Mouse (Mus musculus): ENCODE data around the gene Map9. TPM values are rescaled to one million over a fixed set of nuclear protein-coding genes. Genes with fewer than 3 reads are reported as not detected.

Gene Map9
- polyA plus RNA-seq, 1 experiment: 0.49 TPM

- no peak for TF ChIP-seq CTCF (IDR thresholded peaks at IDR 0.05; ENCODE audit: borderline replicate concordance, control insufficient read depth, extremely low read depth, insufficient read depth, low read length, poor library complexity)
- no peak for TF ChIP-seq POLR2A (IDR thresholded peaks at IDR 0.05; ENCODE audit: control insufficient read depth, extremely low read depth, insufficient read depth, low read length, poor library complexity)
- 53% methylated on average over 10 of the region's 10 CpGs for WGBS
- Histone ChIP-seq H3K4me3 (ENCODE audit: control insufficient read depth, insufficient read depth, low read length) (no peak overlapping the region), H3K36me3 (ENCODE audit: control insufficient read depth, insufficient read depth, low read length) (no peaks in the 10 kb centered on the region), H3K27me3 (ENCODE audit: control insufficient read depth, insufficient read depth, low read length) (no peaks in the 10 kb centered on the region), H3K27ac (ENCODE audit: control insufficient read depth, insufficient read depth, low read length) (no peak overlapping the region), H3K4me1 (replicated peaks; ENCODE audit: control insufficient read depth, insufficient read depth, low read length) (no peaks in the 10 kb centered on the region)
- no peak for DNase-seq
Measured at GRCm38 (mm10) chr3:82340111-82340510, 17.7 kb upstream of the Map9 start.

- H3K4me3 ChIP-seq (ENCODE audit: control insufficient read depth, insufficient read depth, low read length): no peak overlapping the region
- WGBS: 71% methylated on average over 2 of the region's 2 CpGs
Measured at GRCm38 (mm10) chr3:82348277-82348860, 9.5 kb upstream of the Map9 start.

DNA sequence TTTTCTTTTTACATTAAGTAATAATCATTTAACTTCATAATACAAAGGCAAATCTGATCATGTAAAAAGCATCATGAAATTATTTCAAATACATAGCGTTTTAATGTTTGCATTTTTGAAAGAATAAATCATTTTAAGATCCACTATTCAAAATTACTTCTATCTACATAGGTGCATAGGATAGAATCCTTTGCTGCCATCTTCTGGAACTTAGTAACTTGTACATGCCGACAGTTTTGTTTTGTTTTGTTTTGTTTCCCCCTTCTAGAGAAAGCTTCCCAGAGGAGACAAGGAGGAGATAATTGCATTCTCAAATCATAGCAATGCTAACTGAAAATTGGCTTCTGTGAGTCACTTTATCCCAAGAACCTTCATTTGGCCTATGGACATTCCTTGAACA is 7.5 kb upstream of the Map9 start:
- H3K4me1 ChIP-seq (replicated peaks; ENCODE audit: control insufficient read depth, insufficient read depth, low read length): no peaks in the 10 kb centered on the region
- no peaks in the 10 kb centered on the region for H3K27me3 ChIP-seq (ENCODE audit: control insufficient read depth, insufficient read depth, low read length)
- WGBS: 32% methylated on average over 2 of the region's 2 CpGs
- no peak overlapping the region for H3K27ac ChIP-seq (ENCODE audit: control insufficient read depth, insufficient read depth, low read length)
- no peak for TF ChIP-seq CTCF (IDR thresholded peaks at IDR 0.05; ENCODE audit: borderline replicate concordance, control insufficient read depth, extremely low read depth, insufficient read depth, low read length, poor library complexity)
- TF ChIP-seq POLR2A (IDR thresholded peaks at IDR 0.05; ENCODE audit: control insufficient read depth, extremely low read depth, insufficient read depth, low read length, poor library complexity): no peak
- no peak overlapping the region for H3K4me3 ChIP-seq (ENCODE audit: control insufficient read depth, insufficient read depth, low read length)
- DNase-seq: no peak
- no peaks in the 10 kb centered on the region for H3K36me3 ChIP-seq (ENCODE audit: control insufficient read depth, insufficient read depth, low read length)

More at GRCm38 (mm10) chr3:82348277-82348860, 9.5 kb upstream of the Map9 start:
- Histone ChIP-seq H3K36me3 (ENCODE audit: control insufficient read depth, insufficient read depth, low read length) (no peaks in the 10 kb centered on the region), H3K4me1 (replicated peaks; ENCODE audit: control insufficient read depth, insufficient read depth, low read length) (no peaks in the 10 kb centered on the region), H3K27me3 (ENCODE audit: control insufficient read depth, insufficient read depth, low read length) (no peaks in the 10 kb centered on the region), H3K27ac (ENCODE audit: control insufficient read depth, insufficient read depth, low read length) (no peak overlapping the region)
- no peak for DNase-seq
- TF ChIP-seq CTCF (IDR thresholded peaks at IDR 0.05; ENCODE audit: borderline replicate concordance, control insufficient read depth, extremely low read depth, insufficient read depth, low read length, poor library complexity): no peak
- no peak for TF ChIP-seq POLR2A (IDR thresholded peaks at IDR 0.05; ENCODE audit: control insufficient read depth, extremely low read depth, insufficient read depth, low read length, poor library complexity)

- TF ChIP-seq POLR2A (IDR thresholded peaks at IDR 0.05; ENCODE audit: control insufficient read depth, extremely low read depth, insufficient read depth, low read length, poor library complexity): no peak
- Histone ChIP-seq H3K27ac (ENCODE audit: control insufficient read depth, insufficient read depth, low read length) (no peak overlapping the region), H3K27me3 (ENCODE audit: control insufficient read depth, insufficient read depth, low read length) (no peaks in the 10 kb centered on the region), H3K4me1 (replicated peaks; ENCODE audit: control insufficient read depth, insufficient read depth, low read length) (peaks cover 8% of the 10 kb centered on the region), H3K36me3 (ENCODE audit: control insufficient read depth, insufficient read depth, low read length) (no peaks in the 10 kb centered on the region), H3K4me3 (ENCODE audit: control insufficient read depth, insufficient read depth, low read length) (peak overlapping the region; percentile 53)
- no peak for DNase-seq
- WGBS: 11% methylated on average over 5 of the region's 5 CpGs
Measured at GRCm38 (mm10) chr3:82357340-82357739, 504 bp upstream of the Map9 start.

DNA sequence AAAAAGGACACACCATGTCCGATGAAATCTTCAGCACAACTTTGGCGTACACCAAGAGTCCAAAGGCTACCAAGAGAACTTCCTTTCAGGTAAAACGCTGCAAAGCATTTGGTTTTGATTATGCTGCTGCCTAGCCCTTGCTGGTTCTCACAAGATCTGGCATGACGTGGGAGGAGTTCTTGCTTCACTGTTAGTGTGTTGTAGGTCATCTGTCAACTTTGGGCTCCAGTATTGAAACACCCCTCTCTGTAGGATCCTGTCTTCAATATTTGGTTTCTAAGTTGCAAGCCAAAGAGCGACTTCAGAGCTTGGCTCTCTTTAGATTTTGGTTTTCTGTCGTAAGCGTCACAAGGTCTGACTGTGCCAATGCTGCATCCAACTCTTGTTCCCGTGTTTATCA is 1.2 kb downstream of the Map9 start:
- TF ChIP-seq CTCF (IDR thresholded peaks at IDR 0.05; ENCODE audit: borderline replicate concordance, control insufficient read depth, extremely low read depth, insufficient read depth, low read length, poor library complexity) (no peak), POLR2A (IDR thresholded peaks at IDR 0.05; ENCODE audit: control insufficient read depth, extremely low read depth, insufficient read depth, low read length, poor library complexity) (no peak)
- DNase-seq: no peak
- H3K36me3 ChIP-seq (ENCODE audit: control insufficient read depth, insufficient read depth, low read length): no peaks in the 10 kb centered on the region
- H3K27ac ChIP-seq (ENCODE audit: control insufficient read depth, insufficient read depth, low read length): no peak overlapping the region
- 94% methylated on average over 8 of the region's 8 CpGs for WGBS
- peaks cover 9% of the 10 kb centered on the region for H3K4me1 ChIP-seq (replicated peaks; ENCODE audit: control insufficient read depth, insufficient read depth, low read length)
- H3K27me3 ChIP-seq (ENCODE audit: control insufficient read depth, insufficient read depth, low read length): no peaks in the 10 kb centered on the region
- no peak overlapping the region for H3K4me3 ChIP-seq (ENCODE audit: control insufficient read depth, insufficient read depth, low read length)

DNA sequence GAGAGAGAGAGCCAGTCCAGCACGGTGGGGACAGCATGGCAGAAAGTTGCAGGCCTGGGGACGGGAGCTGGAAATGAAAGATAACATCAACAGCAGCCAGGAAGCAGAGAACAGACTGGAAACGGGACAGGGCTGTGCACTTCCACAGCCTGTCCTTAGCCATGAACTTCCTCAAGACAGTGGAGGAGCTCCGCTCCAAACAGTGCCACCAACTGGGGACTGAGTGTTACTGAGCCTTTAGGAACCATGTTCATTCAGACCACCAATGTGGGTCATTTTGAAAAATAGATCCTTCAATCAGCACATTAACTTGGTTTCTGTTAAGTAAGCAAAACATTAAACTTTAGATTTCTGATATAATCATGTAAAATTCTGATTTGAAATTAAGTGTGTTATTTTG is 4.6 kb downstream of the Map9 start:
- peak; percentile 11 for DNase-seq
- Histone ChIP-seq H3K27me3 (ENCODE audit: control insufficient read depth, insufficient read depth, low read length) (no peaks in the 10 kb centered on the region), H3K36me3 (ENCODE audit: control insufficient read depth, insufficient read depth, low read length) (no peaks in the 10 kb centered on the region), H3K4me1 (replicated peaks; ENCODE audit: control insufficient read depth, insufficient read depth, low read length) (peaks cover 9% of the 10 kb centered on the region), H3K4me3 (ENCODE audit: control insufficient read depth, insufficient read depth, low read length) (no peak overlapping the region), H3K27ac (ENCODE audit: control insufficient read depth, insufficient read depth, low read length) (no peak overlapping the region)
- WGBS: 12% methylated on average over 4 of the region's 4 CpGs
- TF ChIP-seq POLR2A (IDR thresholded peaks at IDR 0.05; ENCODE audit: control insufficient read depth, extremely low read depth, insufficient read depth, low read length, poor library complexity) (no peak), CTCF (IDR thresholded peaks at IDR 0.05; ENCODE audit: borderline replicate concordance, control insufficient read depth, extremely low read depth, insufficient read depth, low read length, poor library complexity) (peak; percentile 37; the same call in 1 of the 2 replicates)

DNA sequence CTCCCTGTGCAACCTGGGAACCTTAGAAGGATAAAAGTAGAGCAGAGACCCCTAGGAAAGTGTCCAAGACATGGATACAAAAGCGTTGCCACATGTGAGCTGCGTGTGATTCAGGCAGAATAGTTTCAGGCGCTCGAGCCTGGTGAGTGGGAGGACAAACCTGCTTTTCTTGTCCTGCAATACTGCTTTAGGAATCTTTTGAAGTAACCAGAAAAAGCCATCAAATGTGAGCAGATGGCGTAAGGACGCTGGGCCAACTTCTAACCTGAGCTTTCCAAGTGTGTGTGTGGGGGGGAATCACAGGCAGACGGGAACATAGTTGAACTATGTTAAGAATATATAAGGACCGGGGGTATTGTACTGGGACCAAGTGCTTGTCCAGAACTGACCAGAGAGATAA is 6.7 kb downstream of the Map9 start:
- 0 out of 2 replicates have a peak, but pooled peaks cover 2% of the 10 kb centered on the region for H3K4me1 ChIP-seq (replicated peaks; ENCODE audit: control insufficient read depth, insufficient read depth, low read length)
- H3K4me3 ChIP-seq (ENCODE audit: control insufficient read depth, insufficient read depth, low read length): no peak overlapping the region
- H3K36me3 ChIP-seq (ENCODE audit: control insufficient read depth, insufficient read depth, low read length): no peaks in the 10 kb centered on the region
- H3K27ac ChIP-seq (ENCODE audit: control insufficient read depth, insufficient read depth, low read length): no peak overlapping the region
- 94% methylated on average over 8 of the region's 8 CpGs for WGBS
- no peak for DNase-seq
- no peaks in the 10 kb centered on the region for H3K27me3 ChIP-seq (ENCODE audit: control insufficient read depth, insufficient read depth, low read length)
- TF ChIP-seq CTCF (IDR thresholded peaks at IDR 0.05; ENCODE audit: borderline replicate concordance, control insufficient read depth, extremely low read depth, insufficient read depth, low read length, poor library complexity): no peak
- no peak for TF ChIP-seq POLR2A (IDR thresholded peaks at IDR 0.05; ENCODE audit: control insufficient read depth, extremely low read depth, insufficient read depth, low read length, poor library complexity)

All from thymus, adult 2 months (tissue).